Mouse (Mus musculus) layer of hippocampus, adult 18-20 months (tissue): Measurements from ENCODE around the gene Kbtbd12. TPM values are rescaled to one million over a fixed set of nuclear protein-coding genes. Genes with fewer than 3 reads are reported as not detected.

Experiments used
- DNase-seq, 2 experiments: peaks; one replicate each; pipeline ENCODE4 v3.0.0; 2022; ENCODE audit warnings: low spot score in 2 of 2
- total RNA-seq, 2 experiments: library from RNA; stranded (reverse); gene quantifications; 2 replicates each; pipeline ENCODE4 v1.2.3; 2021

Kbtbd12 gene
- total RNA-seq, 2 experiments from 2014 or later: 0.20 to 0.74 TPM

DNA sequence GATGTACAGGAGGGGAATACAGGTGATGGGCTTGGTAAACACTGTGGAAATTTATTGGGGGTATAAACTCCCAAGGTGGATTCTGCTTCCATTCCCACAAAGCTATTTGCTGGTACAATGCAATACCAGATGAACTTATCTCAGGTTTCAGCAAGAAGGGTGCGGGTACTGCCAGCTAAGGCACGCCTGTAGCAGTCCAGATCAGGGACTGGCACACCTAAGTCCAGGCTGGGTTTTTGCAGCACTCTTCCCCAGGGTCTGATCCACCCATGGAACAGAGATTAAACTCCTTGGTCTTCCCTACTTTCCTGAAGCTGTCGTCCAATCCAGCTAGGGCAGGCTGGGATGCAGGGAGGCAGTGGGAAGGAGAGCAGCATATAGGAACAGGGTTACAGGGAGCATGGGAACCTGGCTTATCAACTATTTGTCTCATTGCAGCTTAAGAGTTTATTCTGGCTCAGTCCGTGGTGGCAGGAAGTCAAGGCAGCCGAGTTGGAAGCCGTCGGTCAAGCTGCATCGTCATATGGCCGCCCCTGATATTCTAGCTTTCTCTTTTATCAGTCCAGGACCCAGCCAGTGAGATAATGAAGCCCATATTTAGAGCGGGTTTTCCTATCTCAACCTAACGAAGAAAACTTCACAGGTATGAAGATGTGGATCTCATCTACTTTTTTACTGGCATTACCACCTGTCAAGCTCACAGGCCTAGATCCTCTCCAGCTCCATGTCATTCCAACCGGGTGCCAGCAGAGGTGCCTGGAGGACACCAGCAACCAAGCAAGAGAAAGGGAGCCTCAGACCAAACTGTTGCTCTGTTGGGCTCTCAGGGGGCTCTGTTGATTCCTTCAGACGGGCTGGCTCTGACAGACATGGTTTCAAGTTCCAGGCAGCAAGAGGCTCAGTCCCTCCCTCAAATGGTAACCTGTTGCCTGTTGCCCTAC, 135.4 kb downstream of the Kbtbd12 start:
- DNase-seq: no peak

GRCm38 (mm10) chr6:88500405-88500767, 137.4 kb downstream of the Kbtbd12 start:
- no peak for DNase-seq

GRCm38 (mm10) chr6:88499481-88500404, 138.0 kb downstream of the Kbtbd12 start:
- peak; percentile 66 to 67 for DNase-seq

Other genes starting within 250 kb of the Kbtbd12 start
- gene Eefsec, start 191.4 kb downstream of the Kbtbd12 start, total RNA-seq: 10 to 100 TPM; 21.9 to 24.7 TPM
- gene Ruvbl1, start 172.5 kb downstream of the Kbtbd12 start, total RNA-seq: 10 to 100 TPM; 38.7 to 43.7 TPM
- 10 to 100 TPM; 79.5 to 80.1 TPM for gene Sec61a1, start 119.0 kb downstream of the Kbtbd12 start, total RNA-seq
- 100 to 1,000 TPM; 170 to 184 TPM for gene Mgll, start 86.5 kb upstream of the Kbtbd12 start, total RNA-seq
- 10 to 100 TPM; 32.5 to 35.4 TPM for gene Abtb1, start 204.0 kb upstream of the Kbtbd12 start, total RNA-seq
- 100 to 1,000 TPM; 172 to 184 TPM for gene Podxl2, start 237.1 kb upstream of the Kbtbd12 start, total RNA-seq